Comparison of ENCODE assay signal across 12 mouse cellular contexts in genomic region chr15:96491421-96491820, GRCm38 (mm10). TPM values are rescaled to one million over a fixed set of nuclear protein-coding genes. Genes with fewer than 3 reads are reported as not detected.
A peak's percentile ranks its signal among the peaks of the same experiment; 100 is the strongest.
DNase-seq lines count a peak whose midpoint lies in the region; ATAC-seq and TF ChIP-seq lines count a peak whose summit lies in the region.
"Had no signal": no experiment of that assay in that cellular context is flagged by ENCODE, and none has a peak within 500 bp of the region (broad histone marks: within the 10 kb centered on the region; RNA-seq: fewer than 3 reads in every experiment).

No protein-coding gene starts in this region.

- TF ChIP-seq POLR2A in ES-Bruce4 (IDR thresholded peaks at IDR 0.05; ENCODE audit: insufficient read depth, low read length), result no peak

- peak; percentile 85 for TF ChIP-seq EP300 in ES-Bruce4 (IDR thresholded peaks at IDR 0.05; ENCODE audit: insufficient read depth, low read depth, low read length)

- no peak overlapping the region for H3K4me3 ChIP-seq in heart, embryonic 12.5 days
- no peak overlapping the region for H3K4me3 ChIP-seq in ES-Bruce4 (ENCODE audit: low read depth, low read length)
- no peak overlapping the region for H3K4me3 ChIP-seq in embryonic facial prominence, embryonic 11.5 days (ENCODE audit: low read depth, low read length)
- H3K4me3 ChIP-seq: liver, embryonic 12.5 days; myocyte had no signal

- no peak for DNase-seq in heart, adult 9 months (ENCODE audit: low spot score in 2 of 2)
- peak; percentile 50 for DNase-seq in embryonic facial prominence, embryonic 11.5 days (ENCODE audit: low spot score)
- peak; percentile 47 for DNase-seq in kidney, postnatal 14 days
- no peak for DNase-seq in frontal cortex, postnatal 14 days (ENCODE audit: low spot score in 2 of 2)
- DNase-seq in thymus, adult 18-20 months, result no peak
- no peak for DNase-seq in urinary bladder, postnatal 25 days (ENCODE audit: low spot score)
- DNase-seq: layer of hippocampus, adult 9-11 months; lung, postnatal 4 days had no signal

- no peak for ATAC-seq in heart, embryonic 12.5 days (ENCODE audit: insufficient number of reproducible peaks, low FRiP score)
- ATAC-seq in embryonic facial prominence, embryonic 11.5 days (replicated peaks; ENCODE audit: insufficient number of reproducible peaks, low FRiP score, low TSS enrichment, low read depth), result peak; percentile 31; the same call in 1 of the 2 replicates
- ATAC-seq: liver, embryonic 12.5 days had no signal

- no peaks in the 10 kb centered on the region for H3K36me3 ChIP-seq in heart, embryonic 12.5 days
- no peaks in the 10 kb centered on the region for H3K36me3 ChIP-seq in ES-Bruce4 (ENCODE audit: control insufficient read depth, insufficient read depth, low read length, poor library complexity, severe bottlenecking)
- H3K36me3 ChIP-seq in embryonic facial prominence, embryonic 11.5 days (replicated peaks; ENCODE audit: control insufficient read depth, insufficient read depth, low read depth, low read length), result no peaks in the 10 kb centered on the region
- H3K36me3 ChIP-seq: liver, embryonic 12.5 days had no signal

- no peak overlapping the region for H3K4me2 ChIP-seq in heart, embryonic 12.5 days
- no peak overlapping the region for H3K4me2 ChIP-seq in embryonic facial prominence, embryonic 11.5 days (ENCODE audit: low read depth, low read length)
- H3K4me2 ChIP-seq: liver, embryonic 12.5 days had no signal

- H3K27me3 ChIP-seq in heart, embryonic 12.5 days (replicated peaks), result no peaks in the 10 kb centered on the region
- H3K27me3 ChIP-seq in ES-Bruce4 (ENCODE audit: control insufficient read depth, insufficient read depth, low read length, poor library complexity, severe bottlenecking), result no peaks in the 10 kb centered on the region
- no peaks in the 10 kb centered on the region for H3K27me3 ChIP-seq in embryonic facial prominence, embryonic 11.5 days (ENCODE audit: control insufficient read depth, insufficient read depth, low read length)
- H3K27me3 ChIP-seq: liver, embryonic 12.5 days had no signal

- H3K4me1 ChIP-seq in heart, embryonic 12.5 days (replicated peaks), result peaks cover 20% of the 10 kb centered on the region
- peaks cover 7% of the 10 kb centered on the region for H3K4me1 ChIP-seq in ES-Bruce4 (ENCODE audit: control insufficient read depth, insufficient read depth, low read length)
- H3K4me1 ChIP-seq in embryonic facial prominence, embryonic 11.5 days (ENCODE audit: control insufficient read depth, insufficient read depth, low read length), result peaks cover 4% of the 10 kb centered on the region; the same call in 1 of the 2 replicates

- H3K9me3 ChIP-seq in heart, embryonic 12.5 days (replicated peaks), result peaks cover 7% of the 10 kb centered on the region
- H3K9me3 ChIP-seq in ES-Bruce4 (replicated peaks; ENCODE audit: control insufficient read depth, insufficient read depth, low read length, poor library complexity, severe bottlenecking), result peaks cover 19% of the 10 kb centered on the region
- no peaks in the 10 kb centered on the region for H3K9me3 ChIP-seq in embryonic facial prominence, embryonic 11.5 days (replicated peaks; ENCODE audit: control insufficient read depth, low read length)
- H3K9me3 ChIP-seq: liver, embryonic 12.5 days had no signal

- no peak for TF ChIP-seq CTCF in ES-Bruce4 (IDR thresholded peaks at IDR 0.05; ENCODE audit: low read depth, low read length)

- peak overlapping the region; percentile 31 for H3K27ac ChIP-seq in heart, embryonic 12.5 days (ENCODE audit: poor library complexity, severe bottlenecking)
- H3K27ac ChIP-seq in ES-Bruce4 (ENCODE audit: insufficient read depth, low read length), result peak overlapping the region; percentile 100
- peak overlapping the region; percentile 56 for H3K27ac ChIP-seq in embryonic facial prominence, embryonic 11.5 days (replicated peaks; ENCODE audit: low read depth, low read length)
- H3K27ac ChIP-seq: liver, embryonic 12.5 days had no signal

- no peak overlapping the region; the same call in 1 of the 2 replicates for H3K9ac ChIP-seq in heart, embryonic 12.5 days
- H3K9ac ChIP-seq in ES-Bruce4 (ENCODE audit: low read depth, poor library complexity, severe bottlenecking), result peak overlapping the region; percentile 18
- H3K9ac ChIP-seq in embryonic facial prominence, embryonic 11.5 days (replicated peaks; ENCODE audit: low read length), result no peak overlapping the region
- H3K9ac ChIP-seq: liver, embryonic 12.5 days had no signal

- 29% methylated on average over 3 of the region's 3 CpGs for WGBS in heart, embryonic 12.5 days
- 10% methylated on average over 3 of the region's 3 CpGs for WGBS in embryonic facial prominence, embryonic 11.5 days

RNA-seq across cellular contexts. Expression of gene Scaf11, which starts 30.8 kb away (rescaled TPM):
- 76.0 and 79.1 TPM in 2 replicates for polyA plus RNA-seq in heart, embryonic 12.5 days (2016; fragmentation: Nextera tagmentation; extraction: Ambion mirVana)
- polyA plus RNA-seq in ES-Bruce4 (2011; ENCODE audit: insufficient read depth, insufficient read length, low read depth, missing spikeins), result 141 and 152 TPM in 2 replicates
- polyA plus RNA-seq in embryonic facial prominence, embryonic 11.5 days (2014; fragmentation: Nextera tagmentation; extraction: Ambion mirVana), result 123 and 138 TPM in 2 replicates

Comparison
In these comparisons a context has a peak if more than half of its experiments do, and no peak if none do; other contexts are left out.
1. H3K27ac ChIP-seq: peak in every context shown above with its lines; median percentile 100 in ES-Bruce4; 56 in embryonic facial prominence, embryonic 11.5 days; 31 in heart, embryonic 12.5 days.
2. DNase-seq: peak in embryonic facial prominence, embryonic 11.5 days (single experiment) and kidney, postnatal 14 days (single experiment); none in heart, adult 9 months (0 of 2), frontal cortex, postnatal 14 days (0 of 2), thymus, adult 18-20 months (0 of 2) and urinary bladder, postnatal 25 days (single experiment).